Mouse (Mus musculus) heart, embryonic 15.5 days (tissue): ENCODE results near the gene Pold1. TPM values are rescaled to one million over a fixed set of nuclear protein-coding genes. Genes with fewer than 3 reads are reported as not detected.

ENCODE experiments used
- ATAC-seq: fragments of 200-750 bp; cut with Nextera tagmentation; replicated peaks from 2 replicates; pipeline ENCODE4 v1.8.0; 2017; ENCODE audit warnings: low read depth, moderate TSS enrichment; ENCODE audit not compliant: insufficient number of reproducible peaks, insufficient read depth, low FRiP score
- H3K27ac ChIP-seq: fragments of 300-500 bp; sonication (generic); 2 replicates; pipeline ENCODE4 v1.5.1; 2015; ENCODE audit warnings: mild to moderate bottlenecking, inconsistent platforms
- H3K27me3 ChIP-seq: fragments of 300-500 bp; sonication (generic); 2 replicates; pipeline ENCODE4 v1.6.1; 2015; ENCODE audit warnings: inconsistent platforms
- H3K36me3 ChIP-seq: fragments of 300-500 bp; sonication (generic); 2 replicates; pipeline ENCODE4 v1.6.1; 2015; ENCODE audit warnings: mild to moderate bottlenecking, inconsistent platforms
- H3K4me1 ChIP-seq: fragments of 300-500 bp; sonication (generic); replicated peaks from 2 replicates; pipeline ENCODE4 v1.6.1; 2015; ENCODE audit warnings: inconsistent platforms
- H3K4me2 ChIP-seq: fragments of 300-500 bp; sonication (generic); 2 replicates; pipeline ENCODE4 v1.6.1; 2015; ENCODE audit warnings: inconsistent platforms, mild to moderate bottlenecking, moderate library complexity
- H3K4me3 ChIP-seq: fragments of 300-500 bp; sonication (generic); 2 replicates; pipeline ENCODE4 v1.5.1; 2015; ENCODE audit warnings: mild to moderate bottlenecking, inconsistent platforms
- H3K9ac ChIP-seq: fragments of 300-500 bp; sonication (generic); 2 replicates; pipeline ENCODE4 v1.6.1; 2015; ENCODE audit warnings: mild to moderate bottlenecking, inconsistent platforms
- H3K9me3 ChIP-seq: fragments of 300-500 bp; sonication (generic); replicated peaks from 2 replicates; pipeline ENCODE4 v1.6.1; 2016; ENCODE audit warnings: inconsistent platforms
- WGBS: fragments of 180-500 bp; shearing (Covaris S2); methylation state at CpG from one replicate; pipeline ENCODE4 v1.1.7; 2015; ENCODE audit warnings: mixed read lengths; 5-methylcytosine and 5-hydroxymethylcytosine counted together
- polyA plus RNA-seq: library from polyadenylated mRNA; unstranded; fragments of >200 nt; fragmentation: Nextera tagmentation; extraction: Ambion mirVana; gene quantifications from 2 replicates; pipeline ENCODE4 v1.2.1, GENCODE M21; 2015

Gene Pold1
- polyA plus RNA-seq, 1 experiment from 2014 or later: 41.7 TPM

DNA sequence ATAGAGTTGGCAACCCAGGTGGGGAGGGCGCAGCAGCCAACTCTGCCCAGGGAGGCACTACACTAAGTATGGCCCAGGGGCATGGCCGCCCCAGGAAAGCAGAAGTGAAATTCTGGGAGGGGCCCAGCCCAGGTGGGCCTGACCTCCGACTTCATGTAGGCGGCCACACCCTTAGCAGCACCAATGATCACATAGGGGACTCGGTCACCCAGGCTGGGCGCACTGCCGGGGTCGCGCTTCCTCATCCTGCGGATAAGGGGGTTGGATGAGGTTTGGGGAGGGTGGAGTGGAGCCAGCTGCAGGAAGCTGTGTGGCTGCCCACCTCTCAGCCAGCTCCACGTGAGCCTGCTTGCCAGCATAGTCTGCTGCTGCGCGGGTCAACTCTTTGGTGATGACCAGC lies 14.4 kb downstream of the Pold1 start:
- no peak overlapping the region for H3K27ac ChIP-seq
- H3K9me3 ChIP-seq: no peaks in the 10 kb centered on the region
- peaks cover 5% of the 10 kb centered on the region for H3K27me3 ChIP-seq
- no peak overlapping the region for H3K4me3 ChIP-seq
- no peak for ATAC-seq
- H3K9ac ChIP-seq: no peak overlapping the region
- peaks cover 23% of the 10 kb centered on the region for H3K36me3 ChIP-seq
- H3K4me1 ChIP-seq: peaks cover 13% of the 10 kb centered on the region
- WGBS: 90% methylated on average over 13 of the region's 13 CpGs
- H3K4me2 ChIP-seq: no peak overlapping the region

DNA sequence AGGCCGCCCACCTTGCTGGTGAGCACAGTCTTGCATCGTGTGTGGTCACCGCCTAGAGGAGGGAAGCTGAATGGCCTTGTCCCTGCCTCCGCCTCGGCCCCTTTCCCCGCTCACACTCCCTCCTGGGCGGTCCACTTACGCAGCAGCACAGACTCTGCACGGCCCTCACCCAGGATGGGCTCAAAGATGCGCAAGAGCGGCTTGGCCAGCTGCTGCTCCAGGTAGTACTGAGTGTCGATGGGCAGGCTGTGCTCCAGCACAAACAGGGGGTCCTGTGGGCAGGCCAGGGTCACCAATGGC lies 15.0 kb downstream of the Pold1 start:
- Histone ChIP-seq H3K9ac (no peak overlapping the region), H3K4me2 (no peak overlapping the region), H3K36me3 (peaks cover 23% of the 10 kb centered on the region), H3K4me3 (no peak overlapping the region), H3K9me3 (no peaks in the 10 kb centered on the region), H3K27me3 (peaks cover 10% of the 10 kb centered on the region), H3K4me1 (peaks cover 13% of the 10 kb centered on the region), H3K27ac (no peak overlapping the region)
- 81% methylated on average over 12 of the region's 12 CpGs for WGBS
- no peak for ATAC-seq

DNA sequence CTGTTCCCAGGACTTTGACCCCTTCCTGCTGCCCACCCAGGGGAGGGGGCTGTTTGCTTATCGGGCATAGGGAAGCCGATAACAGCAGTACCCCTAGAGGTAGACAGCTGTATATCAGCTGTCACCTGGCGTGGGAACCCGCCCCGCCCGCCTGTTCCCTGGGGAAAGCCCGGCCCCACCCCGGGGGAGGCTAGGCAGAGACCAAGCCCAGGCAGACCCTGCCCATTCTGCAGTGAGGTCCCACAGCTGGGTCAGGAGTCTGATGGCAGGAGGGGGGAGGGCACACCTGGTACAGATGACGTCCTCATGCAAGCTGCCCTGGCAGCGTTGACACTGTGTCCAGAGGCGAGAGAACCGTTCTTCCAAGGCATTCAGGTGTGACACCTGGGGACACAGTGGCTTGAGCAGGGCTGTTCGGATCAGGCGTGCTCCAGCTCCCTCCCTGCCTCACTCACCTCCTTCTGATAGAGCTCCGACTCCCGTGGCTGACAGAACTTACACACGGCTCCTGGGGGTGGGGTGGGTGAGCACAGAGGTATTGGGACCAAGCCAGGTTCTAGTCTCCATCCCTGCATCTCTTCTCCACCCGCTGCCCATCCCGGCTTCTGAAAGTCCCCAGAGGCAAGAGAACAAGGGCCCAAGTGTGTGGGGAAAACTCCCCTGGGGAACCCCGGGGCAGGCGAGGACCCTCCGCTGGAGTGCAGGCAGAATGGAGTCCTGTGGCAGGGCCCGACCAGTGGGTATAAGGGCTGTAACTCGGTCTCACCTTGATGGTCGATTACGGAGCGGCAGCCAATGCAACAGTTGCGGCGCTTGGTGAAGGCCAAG lies 15.5 kb downstream of the Pold1 start:
- no peaks in the 10 kb centered on the region for H3K9me3 ChIP-seq
- H3K36me3 ChIP-seq: peaks cover 17% of the 10 kb centered on the region
- peaks cover 18% of the 10 kb centered on the region for H3K4me1 ChIP-seq
- no peak overlapping the region for H3K27ac ChIP-seq
- H3K4me2 ChIP-seq: no peak overlapping the region
- 82% methylated on average over 29 of the region's 29 CpGs for WGBS
- no peak overlapping the region for H3K9ac ChIP-seq
- peaks cover 16% of the 10 kb centered on the region for H3K27me3 ChIP-seq
- H3K4me3 ChIP-seq: no peak overlapping the region
- no peak for ATAC-seq

- Histone ChIP-seq H3K27me3 (peaks cover 16% of the 10 kb centered on the region), H3K4me3 (no peak within 1 kb of the TSS), H3K4me2 (no peak within 1 kb of the TSS), H3K27ac (no peak within 1 kb of the TSS), H3K9ac (no peak within 1 kb of the TSS), H3K36me3 (peaks cover 12% of the 10 kb centered on the region; the same call in 1 of the 2 replicates), H3K4me1 (peaks cover 23% of the 10 kb centered on the region), H3K9me3 (no peaks in the 10 kb centered on the region)
- ATAC-seq: no peak
- 88% methylated on average over 4 of the region's 4 CpGs for WGBS
Measured at GRCm38 (mm10) chr7:44531946-44532732, 16.5 kb downstream of the Pold1 start, which contains the start of gene Spib. Spib (minus strand) TSS chr7:44532071.

- Histone ChIP-seq H3K4me1 (peaks cover 13% of the 10 kb centered on the region), H3K36me3 (peaks cover 12% of the 10 kb centered on the region; the same call in 1 of the 2 replicates), H3K27me3 (peaks cover 16% of the 10 kb centered on the region), H3K4me2 (no peak overlapping the region), H3K9me3 (no peaks in the 10 kb centered on the region), H3K9ac (no peak overlapping the region), H3K27ac (no peak overlapping the region), H3K4me3 (no peak overlapping the region)
- no peak for ATAC-seq
- WGBS: 30% methylated on average over 5 of the region's 5 CpGs
Measured at GRCm38 (mm10) chr7:44531207-44531606, 17.4 kb downstream of the Pold1 start.

- H3K27ac ChIP-seq: no peak overlapping the region
- no peak for ATAC-seq
- peaks cover 12% of the 10 kb centered on the region; the same call in 1 of the 2 replicates for H3K36me3 ChIP-seq
- no peak overlapping the region for H3K9ac ChIP-seq
- WGBS: 82% methylated on average over 3 of the region's 3 CpGs
- no peaks in the 10 kb centered on the region for H3K9me3 ChIP-seq
- H3K27me3 ChIP-seq: peaks cover 16% of the 10 kb centered on the region
- H3K4me1 ChIP-seq: peaks cover 13% of the 10 kb centered on the region
- no peak overlapping the region for H3K4me2 ChIP-seq
- no peak overlapping the region for H3K4me3 ChIP-seq
Measured at GRCm38 (mm10) chr7:44530507-44530906, 18.1 kb downstream of the Pold1 start.

- Histone ChIP-seq H3K4me2 (no peak overlapping the region), H3K27ac (no peak overlapping the region), H3K36me3 (peaks cover 11% of the 10 kb centered on the region; the same call in 1 of the 2 replicates), H3K9me3 (no peaks in the 10 kb centered on the region), H3K27me3 (peaks cover 18% of the 10 kb centered on the region), H3K9ac (no peak overlapping the region), H3K4me1 (peaks cover 23% of the 10 kb centered on the region), H3K4me3 (no peak overlapping the region)
- WGBS: 66% methylated on average over 5 of the region's 5 CpGs
- no peak for ATAC-seq
Measured at GRCm38 (mm10) chr7:44529518-44529917, 19.1 kb downstream of the Pold1 start.

GRCm38 (mm10) chr7:44527483-44528398 lies 20.9 kb downstream of the Pold1 start:
- H3K36me3 ChIP-seq: no peaks in the 10 kb centered on the region
- peak overlapping the region; percentile 59 for H3K9ac ChIP-seq
- 4% methylated on average over 40 of the region's 40 CpGs for WGBS
- peak overlapping the region; percentile 24; the same call in 1 of the 2 replicates for H3K27ac ChIP-seq
- H3K9me3 ChIP-seq: no peaks in the 10 kb centered on the region
- H3K4me3 ChIP-seq: peak overlapping the region; percentile 48
- H3K4me1 ChIP-seq: peaks cover 26% of the 10 kb centered on the region
- no peak for ATAC-seq
- peaks cover 33% of the 10 kb centered on the region for H3K27me3 ChIP-seq
- H3K4me2 ChIP-seq: peak overlapping the region; percentile 87

DNA sequence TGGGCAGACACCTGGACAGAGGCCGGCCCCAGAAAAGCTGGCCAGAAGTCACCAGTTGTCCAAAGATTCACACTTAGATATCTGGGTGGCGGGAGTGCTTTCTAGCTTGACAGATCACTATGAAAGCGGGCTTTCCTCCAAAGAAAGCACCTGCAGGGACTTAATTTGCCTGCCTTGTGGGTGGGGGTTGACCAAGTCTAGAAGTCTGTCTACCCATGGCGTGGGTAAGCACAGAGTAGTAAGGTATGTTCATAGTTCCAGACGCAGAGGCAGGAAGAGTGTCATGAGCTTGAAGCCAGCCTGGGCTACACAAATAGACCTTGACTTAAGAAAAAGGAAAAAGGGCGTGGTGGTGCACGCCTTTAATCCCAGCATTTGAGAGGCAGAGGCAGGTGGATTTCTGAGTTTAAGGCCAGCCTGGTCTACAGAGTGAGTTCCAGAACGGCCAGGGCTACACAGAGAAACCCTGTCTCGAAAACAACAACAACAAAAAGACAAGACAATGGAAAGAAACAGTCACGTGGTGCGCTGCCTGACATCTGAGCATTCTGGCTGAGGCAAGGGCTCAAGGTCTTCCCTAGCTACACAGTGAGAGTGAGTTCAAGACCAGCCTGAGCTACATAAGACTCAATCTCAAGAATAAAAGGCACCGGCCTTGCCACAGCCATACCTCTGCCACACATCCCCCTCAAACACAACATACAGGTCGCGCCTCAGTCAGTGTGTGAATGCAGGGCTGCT lies 22.1 kb downstream of the Pold1 start:
- no peak overlapping the region for H3K4me2 ChIP-seq
- H3K9me3 ChIP-seq: no peaks in the 10 kb centered on the region
- WGBS: 89% methylated on average over 14 of the region's 14 CpGs
- H3K27me3 ChIP-seq: peaks cover 44% of the 10 kb centered on the region
- no peak overlapping the region for H3K9ac ChIP-seq
- no peaks in the 10 kb centered on the region for H3K36me3 ChIP-seq
- no peak for ATAC-seq
- no peak overlapping the region for H3K27ac ChIP-seq
- peaks cover 30% of the 10 kb centered on the region for H3K4me1 ChIP-seq
- no peak overlapping the region for H3K4me3 ChIP-seq

GRCm38 (mm10) chr7:44525126-44525832 lies 23.4 kb downstream of the Pold1 start:
- H3K27me3 ChIP-seq: peaks cover 54% of the 10 kb centered on the region
- H3K4me3 ChIP-seq: peak overlapping the region; percentile 30
- peak overlapping the region; percentile 64 for H3K4me2 ChIP-seq
- H3K27ac ChIP-seq: peak overlapping the region; percentile 61
- peak overlapping the region; percentile 43 for H3K9ac ChIP-seq
- H3K4me1 ChIP-seq: peaks cover 31% of the 10 kb centered on the region
- H3K9me3 ChIP-seq: no peaks in the 10 kb centered on the region
- WGBS: 13% methylated on average over 22 of the region's 22 CpGs
- peak; percentile 80 for ATAC-seq
- no peaks in the 10 kb centered on the region for H3K36me3 ChIP-seq
